Mouse (Mus musculus) kidney, postnatal 36 days (tissue): ENCODE data around the gene Ptcd1.
"Not testable (repeated sequence)": the region's sequence is repeated elsewhere in the genome, so short reads cannot be mapped to it uniquely, and the experiment has no call there.

Experiments
- DNase-seq, 2 experiments: peaks; one replicate each; pipeline ENCODE4 v3.0.0; 2021 to 2022; ENCODE audit warnings: mixed read lengths in 2 of 2

Gene Ptcd1

GRCm38 (mm10) chr5:145161361-145161760 lies 5.5 kb downstream of the Ptcd1 start:
- no peak for DNase-seq

- no peak for DNase-seq
These were observed 14.2 kb downstream of the Ptcd1 start for GRCm38 (mm10) chr5:145152690-145153089.

- no peak for DNase-seq
These were observed 17.6 kb downstream of the Ptcd1 start for GRCm38 (mm10) chr5:145149294-145149693.

GRCm38 (mm10) chr5:145147748-145148147 lies 19.2 kb downstream of the Ptcd1 start:
- DNase-seq: peak; percentile 65 to 76

GRCm38 (mm10) chr5:145140611-145141010 lies 26.3 kb downstream of the Ptcd1 start:
- peak in 1 of 2 experiments; percentile 28 for DNase-seq

GRCm38 (mm10) chr5:145139571-145140519 lies 27.1 kb downstream of the Ptcd1 start, which contains the start of the genes Pdap1 and Bud31:
Gene Pdap1, minus strand, starts transcription at chr5:145140238.
Gene Bud31, plus strand, starts transcription at chr5:145140362.
- peak; percentile 95 to 96 for DNase-seq

- DNase-seq: no peak
These were observed 28.1 kb downstream of the Ptcd1 start for GRCm38 (mm10) chr5:145138836-145139235.

GRCm38 (mm10) chr5:145133275-145133674 lies 33.6 kb downstream of the Ptcd1 start:
- DNase-seq: not testable (repeated sequence)

- no peak for DNase-seq
These were observed 35.9 kb downstream of the Ptcd1 start for GRCm38 (mm10) chr5:145130995-145131394.

- no peak for DNase-seq
These were observed 36.7 kb downstream of the Ptcd1 start for GRCm38 (mm10) chr5:145130191-145130590.

- DNase-seq: not testable (repeated sequence)
These were observed 37.1 kb downstream of the Ptcd1 start for GRCm38 (mm10) chr5:145129773-145130172.

- peak; percentile 28 to 57 for DNase-seq
These were observed 37.8 kb downstream of the Ptcd1 start for GRCm38 (mm10) chr5:145129124-145129523.

GRCm38 (mm10) chr5:145126580-145126979 lies 40.3 kb downstream of the Ptcd1 start:
- no peak for DNase-seq

- DNase-seq: no peak
These were observed 43.5 kb downstream of the Ptcd1 start for GRCm38 (mm10) chr5:145123396-145123795.

- no peak for DNase-seq
These were observed 46.0 kb downstream of the Ptcd1 start for GRCm38 (mm10) chr5:145120921-145121320.

- peak in 1 of 2 experiments; percentile 39 for DNase-seq
These were observed 47.5 kb downstream of the Ptcd1 start for GRCm38 (mm10) chr5:145119385-145119784.

- DNase-seq: no peak
These were observed 48.4 kb downstream of the Ptcd1 start for GRCm38 (mm10) chr5:145118461-145118860.

GRCm38 (mm10) chr5:145118005-145118404 lies 48.9 kb downstream of the Ptcd1 start:
- peak; percentile 46 to 58 for DNase-seq

GRCm38 (mm10) chr5:145116916-145117315 lies 50.0 kb downstream of the Ptcd1 start:
- peak; percentile 61 to 84 for DNase-seq

GRCm38 (mm10) chr5:145116316-145116715 lies 50.6 kb downstream of the Ptcd1 start:
- DNase-seq: peak; percentile 73 to 89

- no peak for DNase-seq
These were observed 51.2 kb downstream of the Ptcd1 start for GRCm38 (mm10) chr5:145115736-145116135.

- DNase-seq: peak; percentile 60 to 78
These were observed 52.1 kb downstream of the Ptcd1 start for GRCm38 (mm10) chr5:145114606-145115473.

- DNase-seq: peak; percentile 83 to 90
These were observed 52.8 kb downstream of the Ptcd1 start, which contains the start of gene Arpc1b for GRCm38 (mm10) chr5:145114071-145114605. Gene Arpc1b, plus strand, starts transcription at chr5:145114215.
